Mouse (Mus musculus): ENCODE measurements around the gene Gemin2. TPM values are rescaled to one million over a fixed set of nuclear protein-coding genes. Genes with fewer than 3 reads are reported as not detected.

Gene Gemin2
- polyA plus RNA-seq, 1 experiment from 2014 or later = 29.7 TPM

GRCm38 (mm10) chr12:59012710-59013091 lies 492 bp upstream of the Gemin2 start:
- Histone ChIP-seq H3K4me1 (ENCODE audit: control insufficient read depth, insufficient read depth, low read length) (peaks cover 29% of the 10 kb centered on the region; the same call in 1 of the 2 replicates), H3K4me2 (replicated peaks; ENCODE audit: low read depth, low read length) (peak overlapping the region; percentile 78), H3K27me3 (ENCODE audit: control insufficient read depth, insufficient read depth, low read length) (no peaks in the 10 kb centered on the region), H3K9ac (ENCODE audit: low read depth, low read length) (peak overlapping the region; percentile 74; the same call in 1 of the 2 replicates), H3K27ac (ENCODE audit: low read depth, low read length) (peak overlapping the region; percentile 32), H3K36me3 (ENCODE audit: control insufficient read depth, insufficient read depth, low read length) (no peaks in the 10 kb centered on the region; the same call in 1 of the 2 replicates), H3K9me3 (ENCODE audit: control insufficient read depth, low read length) (no peaks in the 10 kb centered on the region), H3K4me3 (ENCODE audit: low read length) (peak overlapping the region; percentile 86)
- 2% methylated on average over 7 of the region's 7 CpGs for WGBS
- no peak for ATAC-seq (ENCODE audit: low FRiP score, low TSS enrichment)

- Histone ChIP-seq H3K4me1 (ENCODE audit: control insufficient read depth, insufficient read depth, low read length) (no peaks in the 10 kb centered on the region), H3K9ac (ENCODE audit: low read depth, low read length) (no peak overlapping the region), H3K36me3 (ENCODE audit: control insufficient read depth, insufficient read depth, low read length) (peaks cover 40% of the 10 kb centered on the region; the same call in 1 of the 2 replicates), H3K4me3 (ENCODE audit: low read length) (no peak overlapping the region), H3K4me2 (replicated peaks; ENCODE audit: low read depth, low read length) (no peak overlapping the region), H3K27me3 (ENCODE audit: control insufficient read depth, insufficient read depth, low read length) (no peaks in the 10 kb centered on the region), H3K27ac (ENCODE audit: low read depth, low read length) (no peak overlapping the region), H3K9me3 (ENCODE audit: control insufficient read depth, low read length) (no peaks in the 10 kb centered on the region)
- no peak for ATAC-seq (ENCODE audit: low FRiP score, low TSS enrichment)
- 89% methylated on average over 8 of the region's 8 CpGs for WGBS
Measured at GRCm38 (mm10) chr12:59017970-59018369, 4.8 kb downstream of the Gemin2 start.

GRCm38 (mm10) chr12:59019891-59020290 lies 6.7 kb downstream of the Gemin2 start:
- no peaks in the 10 kb centered on the region for H3K27me3 ChIP-seq (ENCODE audit: control insufficient read depth, insufficient read depth, low read length)
- no peak for ATAC-seq (ENCODE audit: low FRiP score, low TSS enrichment)
- H3K9me3 ChIP-seq (ENCODE audit: control insufficient read depth, low read length) = no peaks in the 10 kb centered on the region
- H3K9ac ChIP-seq (ENCODE audit: low read depth, low read length) = no peak overlapping the region
- H3K4me1 ChIP-seq (ENCODE audit: control insufficient read depth, insufficient read depth, low read length) = no peaks in the 10 kb centered on the region
- peaks cover 54% of the 10 kb centered on the region for H3K36me3 ChIP-seq (ENCODE audit: control insufficient read depth, insufficient read depth, low read length)
- H3K4me2 ChIP-seq (replicated peaks; ENCODE audit: low read depth, low read length) = no peak overlapping the region
- no peak overlapping the region for H3K27ac ChIP-seq (ENCODE audit: low read depth, low read length)
- H3K4me3 ChIP-seq (ENCODE audit: low read length) = no peak overlapping the region
- 90% methylated on average over 2 of the region's 2 CpGs for WGBS

GRCm38 (mm10) chr12:59021306-59021705 lies 8.1 kb downstream of the Gemin2 start:
- ATAC-seq (ENCODE audit: low FRiP score, low TSS enrichment) = no peak
- WGBS = 74% methylated on average over 4 of the region's 4 CpGs
- H3K27me3 ChIP-seq (ENCODE audit: control insufficient read depth, insufficient read depth, low read length) = no peaks in the 10 kb centered on the region
- no peaks in the 10 kb centered on the region for H3K4me1 ChIP-seq (ENCODE audit: control insufficient read depth, insufficient read depth, low read length)
- no peak overlapping the region for H3K27ac ChIP-seq (ENCODE audit: low read depth, low read length)
- no peak overlapping the region for H3K4me3 ChIP-seq (ENCODE audit: low read length)
- no peaks in the 10 kb centered on the region for H3K9me3 ChIP-seq (ENCODE audit: control insufficient read depth, low read length)
- H3K4me2 ChIP-seq (replicated peaks; ENCODE audit: low read depth, low read length) = no peak overlapping the region
- H3K36me3 ChIP-seq (ENCODE audit: control insufficient read depth, insufficient read depth, low read length) = peaks cover 65% of the 10 kb centered on the region
- H3K9ac ChIP-seq (ENCODE audit: low read depth, low read length) = no peak overlapping the region

GRCm38 (mm10) chr12:59032101-59032500 lies 18.9 kb downstream of the Gemin2 start:
- Histone ChIP-seq H3K4me2 (replicated peaks; ENCODE audit: low read depth, low read length) (no peak overlapping the region), H3K4me3 (ENCODE audit: low read length) (no peak overlapping the region), H3K9me3 (ENCODE audit: control insufficient read depth, low read length) (no peaks in the 10 kb centered on the region), H3K27me3 (ENCODE audit: control insufficient read depth, insufficient read depth, low read length) (no peaks in the 10 kb centered on the region), H3K4me1 (ENCODE audit: control insufficient read depth, insufficient read depth, low read length) (no peaks in the 10 kb centered on the region), H3K27ac (ENCODE audit: low read depth, low read length) (no peak overlapping the region), H3K36me3 (ENCODE audit: control insufficient read depth, insufficient read depth, low read length) (peaks cover 20% of the 10 kb centered on the region), H3K9ac (ENCODE audit: low read depth, low read length) (no peak overlapping the region)
- no peak for ATAC-seq (ENCODE audit: low FRiP score, low TSS enrichment)
- 70% methylated on average over 5 of the region's 5 CpGs for WGBS

- no peak overlapping the region for H3K4me2 ChIP-seq (replicated peaks; ENCODE audit: low read depth, low read length)
- ATAC-seq (ENCODE audit: low FRiP score, low TSS enrichment) = no peak; the same call in 1 of the 2 replicates
- 70% methylated on average over 10 of the region's 10 CpGs for WGBS
- H3K9me3 ChIP-seq (ENCODE audit: control insufficient read depth, low read length) = no peaks in the 10 kb centered on the region
- no peaks in the 10 kb centered on the region for H3K4me1 ChIP-seq (ENCODE audit: control insufficient read depth, insufficient read depth, low read length)
- peak overlapping the region; percentile 85; the same call in 1 of the 2 replicates for H3K27ac ChIP-seq (ENCODE audit: low read depth, low read length)
- no peaks in the 10 kb centered on the region for H3K27me3 ChIP-seq (ENCODE audit: control insufficient read depth, insufficient read depth, low read length)
- no peak overlapping the region for H3K9ac ChIP-seq (ENCODE audit: low read depth, low read length)
- peaks cover 16% of the 10 kb centered on the region for H3K36me3 ChIP-seq (ENCODE audit: control insufficient read depth, insufficient read depth, low read length)
- no peak overlapping the region for H3K4me3 ChIP-seq (ENCODE audit: low read length)
Measured at GRCm38 (mm10) chr12:59039162-59039970, 26.2 kb downstream of the Gemin2 start.

- Histone ChIP-seq H3K9ac (ENCODE audit: low read depth, low read length) (0 out of 2 replicates have a peak overlapping the region, but pooled peaks have one; percentile 7), H3K4me1 (ENCODE audit: control insufficient read depth, insufficient read depth, low read length) (no peaks in the 10 kb centered on the region), H3K4me3 (ENCODE audit: low read length) (no peak overlapping the region), H3K9me3 (ENCODE audit: control insufficient read depth, low read length) (no peaks in the 10 kb centered on the region), H3K27ac (ENCODE audit: low read depth, low read length) (peak overlapping the region; percentile 85; the same call in 1 of the 2 replicates), H3K4me2 (replicated peaks; ENCODE audit: low read depth, low read length) (no peak overlapping the region; the same call in 1 of the 2 replicates), H3K27me3 (ENCODE audit: control insufficient read depth, insufficient read depth, low read length) (no peaks in the 10 kb centered on the region), H3K36me3 (ENCODE audit: control insufficient read depth, insufficient read depth, low read length) (peaks cover 24% of the 10 kb centered on the region)
- peak; percentile 90 for ATAC-seq (ENCODE audit: low FRiP score, low TSS enrichment)
- 5% methylated on average over 23 of the region's 23 CpGs for WGBS
Measured at GRCm38 (mm10) chr12:59039971-59040844, 27.0 kb downstream of the Gemin2 start.

GRCm38 (mm10) chr12:59040851-59041250 lies 27.7 kb downstream of the Gemin2 start:
- Histone ChIP-seq H3K4me3 (ENCODE audit: low read length) (no peak overlapping the region), H3K4me1 (ENCODE audit: control insufficient read depth, insufficient read depth, low read length) (no peaks in the 10 kb centered on the region), H3K9ac (ENCODE audit: low read depth, low read length) (no peak overlapping the region), H3K4me2 (replicated peaks; ENCODE audit: low read depth, low read length) (no peak overlapping the region), H3K9me3 (ENCODE audit: control insufficient read depth, low read length) (no peaks in the 10 kb centered on the region), H3K27me3 (ENCODE audit: control insufficient read depth, insufficient read depth, low read length) (no peaks in the 10 kb centered on the region), H3K36me3 (ENCODE audit: control insufficient read depth, insufficient read depth, low read length) (peaks cover 30% of the 10 kb centered on the region), H3K27ac (ENCODE audit: low read depth, low read length) (peak overlapping the region; percentile 85; the same call in 1 of the 2 replicates)
- WGBS = 31% methylated on average over 7 of the region's 7 CpGs
- ATAC-seq (ENCODE audit: low FRiP score, low TSS enrichment) = peak; percentile 61; the same call in 1 of the 2 replicates
